Mouse (Mus musculus): ENCODE data around the gene Ttl.

DNA sequence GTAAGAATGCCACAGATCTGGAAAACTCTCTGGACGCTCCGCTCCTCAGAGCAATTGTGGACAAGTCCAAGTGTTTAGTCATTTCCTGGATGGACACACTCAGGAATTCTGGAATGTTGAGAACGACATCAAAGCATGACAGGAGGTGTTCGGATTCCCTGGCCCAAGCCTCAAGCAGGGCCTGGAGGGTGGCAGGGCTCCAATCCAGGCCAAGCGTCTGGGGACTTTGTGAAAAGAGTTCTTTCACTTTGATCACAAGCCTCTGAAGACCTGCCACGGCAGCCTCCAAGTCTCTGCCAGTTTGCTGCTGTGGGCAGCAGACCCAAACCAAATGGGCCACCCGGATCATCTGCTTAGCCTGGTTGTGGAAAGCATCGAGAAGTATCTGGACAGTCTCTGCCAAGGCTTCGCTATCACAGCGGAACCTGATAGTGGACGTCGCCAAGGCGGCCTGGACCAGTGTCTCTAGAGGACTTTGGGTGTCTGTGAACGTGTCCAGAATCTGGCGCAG lies 27.3 kb upstream of the Ttl start:
- TF ChIP-seq CTCF (IDR thresholded peaks at IDR 0.05; ENCODE audit: low read depth) (no peak), EP300 (IDR thresholded peaks at IDR 0.05; ENCODE audit: low read depth) (no peak)

Measured in liver, postnatal 0 days (tissue).